Mouse (Mus musculus): ENCODE measurements around the gene Usp25.

GRCm38 (mm10) chr16:77020190-77020589, 6.7 kb downstream of the Usp25 start:
- TF ChIP-seq EP300 (IDR thresholded peaks at IDR 0.05) (no peak), CTCF (IDR thresholded peaks at IDR 0.05) (no peak)
